Mouse (Mus musculus) adrenal gland, adult 8-10 months (tissue): Measurements from ENCODE around the gene Ube2q1. TPM values are rescaled to one million over a fixed set of nuclear protein-coding genes. Genes with fewer than 3 reads are reported as not detected.

Experiments used
- DNase-seq: peaks from one replicate; pipeline ENCODE4 v3.0.0; 2022
- total RNA-seq, 4 experiments: library from RNA; stranded (reverse); gene quantifications; 2 replicates each; pipeline ENCODE4 v1.2.4; 2022

Ube2q1 gene
- total RNA-seq, 4 experiments from 2014 or later, result 65.6 to 74.6 (median 72.5) TPM

DNA sequence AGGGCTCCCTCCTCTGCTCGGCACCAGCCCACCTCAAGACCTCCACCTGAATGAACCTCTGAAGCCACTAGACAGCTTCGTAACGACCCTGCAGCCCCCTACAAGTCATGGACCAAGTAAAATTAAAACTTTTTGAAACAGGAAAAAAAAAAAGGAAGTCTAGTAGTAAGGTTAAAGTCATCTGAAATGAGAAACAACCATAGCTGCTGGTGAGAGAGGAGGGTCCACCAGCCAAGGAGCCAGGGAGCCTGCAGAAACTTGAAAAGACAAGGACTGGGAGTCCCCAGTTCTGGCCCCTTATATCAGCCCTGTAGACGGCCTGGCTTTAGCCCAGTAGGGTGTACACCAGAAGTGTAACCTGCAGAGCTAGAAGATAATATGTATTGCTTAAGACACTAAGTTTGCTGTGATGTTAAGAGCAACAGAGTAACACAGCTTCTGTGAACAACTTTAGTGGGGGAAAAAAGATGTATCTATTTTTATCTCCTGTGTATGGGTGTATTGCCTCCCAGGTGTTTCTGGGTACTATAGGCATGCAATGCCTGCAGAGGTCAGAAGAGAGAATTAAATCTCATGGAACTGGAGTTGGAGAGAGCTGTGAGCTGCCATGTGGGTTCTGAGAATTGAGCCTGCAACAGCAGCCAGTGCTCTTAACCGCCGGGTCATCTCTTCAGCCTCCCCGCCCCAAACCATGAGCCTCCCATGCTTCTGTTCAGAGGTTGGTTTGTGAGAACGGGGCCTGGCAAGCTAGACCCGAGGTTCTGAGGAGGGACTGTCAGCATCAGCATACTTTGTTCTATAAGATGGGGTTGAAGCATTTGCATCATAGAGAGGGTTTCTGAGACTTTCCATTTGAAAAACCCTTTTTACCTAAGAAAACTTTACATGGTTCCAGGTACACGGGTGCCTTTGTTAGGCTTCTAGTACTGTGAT, 48.4 kb downstream of the Ube2q1 start:
- no peak for DNase-seq

DNA sequence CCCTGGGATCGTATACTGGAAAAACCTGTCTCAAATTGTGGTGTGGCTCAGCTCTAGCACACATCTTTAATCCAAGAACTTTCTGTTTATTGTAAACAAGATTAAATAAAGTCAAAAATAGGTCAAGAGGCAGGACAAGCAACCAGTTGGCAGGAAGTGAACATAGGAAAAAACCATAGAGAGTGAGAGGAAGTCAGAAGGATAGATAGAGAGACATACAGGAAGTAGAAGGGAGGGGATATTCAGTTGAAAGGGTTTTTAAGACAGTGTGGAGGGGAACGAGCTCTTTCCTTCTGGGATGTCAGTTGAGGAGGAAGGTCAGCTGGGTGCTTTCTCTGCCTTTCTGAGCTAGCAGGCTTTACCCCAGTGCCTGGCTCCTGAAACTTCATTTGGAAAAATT, 50.2 kb downstream of the Ube2q1 start:
- no peak for DNase-seq

DNA sequence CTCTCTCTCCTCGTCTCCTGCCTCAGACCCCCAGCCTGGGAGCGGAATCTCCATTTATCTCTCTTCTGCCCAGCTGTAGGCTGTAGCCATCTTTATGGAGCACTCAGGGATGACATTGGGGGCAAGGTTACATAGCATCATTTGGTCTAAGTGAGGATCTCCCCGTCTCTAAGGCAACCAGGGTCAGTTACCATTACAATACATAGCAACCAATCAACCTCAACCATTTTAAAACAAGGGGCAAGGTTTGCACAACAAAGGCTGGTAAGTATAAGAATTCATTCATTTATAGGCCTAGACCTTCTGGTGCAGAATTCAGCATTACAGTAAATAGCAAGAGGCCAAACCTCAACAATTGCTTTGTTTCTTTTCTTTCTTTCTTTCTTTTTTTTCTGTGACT, 52.9 kb downstream of the Ube2q1 start:
- DNase-seq, result no peak

DNA sequence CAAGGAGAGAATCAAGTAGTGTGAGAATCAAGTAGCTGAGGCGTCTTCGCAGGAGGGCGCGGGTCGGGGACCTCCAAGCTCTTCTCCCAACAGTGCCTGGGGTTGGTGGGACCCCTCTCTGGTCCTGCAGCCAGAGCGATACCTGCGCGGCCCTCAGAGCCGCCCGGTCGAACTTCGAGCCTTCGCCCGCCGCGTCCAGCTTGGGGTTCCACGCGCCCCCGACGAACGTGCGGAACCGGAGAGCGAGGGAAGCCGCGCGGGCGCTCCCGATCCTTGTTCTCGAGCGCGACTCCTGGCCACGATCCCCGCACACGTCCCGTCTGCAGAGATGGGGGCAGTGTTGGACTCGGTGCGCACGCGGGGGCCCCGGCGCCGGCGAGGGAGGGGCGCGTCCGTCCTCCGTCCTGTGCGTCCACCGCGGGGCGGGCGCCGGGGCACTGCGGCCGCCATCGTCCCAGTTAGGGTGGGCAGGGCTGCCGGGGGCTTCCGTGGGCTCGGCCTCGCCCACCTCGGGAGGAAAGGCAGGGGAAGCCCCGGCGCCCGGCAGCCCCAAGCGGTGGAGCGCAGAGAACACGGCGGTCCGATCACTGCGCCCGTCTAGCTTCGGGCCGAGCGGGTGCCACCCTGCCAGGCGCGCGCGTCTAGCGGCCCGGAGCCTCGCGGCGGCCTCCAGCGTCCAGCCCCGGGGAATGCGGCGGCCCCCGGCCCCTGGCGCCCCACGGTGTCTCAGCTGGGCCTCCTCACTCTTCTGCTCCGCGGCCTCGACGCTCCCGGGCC, 57.6 kb downstream of the Ube2q1 start, which contains the start of gene She:
She (plus strand) TSS at position 556 of the 777 bp plus-strand sequence.
- no peak for DNase-seq

Other genes starting within 250 kb of the Ube2q1 start
- 10 to 100 TPM; 38.7 to 57.6 (median 46.9) TPM for gene Adar, start 58.6 kb upstream of the Ube2q1 start, total RNA-seq
- 1 to 10 TPM; 4.9 to 7.5 (median 5.6) TPM for gene Chrnb2, start 9.0 kb upstream of the Ube2q1 start, total RNA-seq
- 10 to 100 TPM in 2 of 4 experiments, 1 to 10 TPM in 2; 5.6 to 11.6 (median 10.1) TPM for gene She, start 57.8 kb downstream of the Ube2q1 start, total RNA-seq
- 10 to 100 TPM in 2 of 4 experiments, 1 to 10 TPM in 2; 6.7 to 13.4 (median 10.1) TPM for gene Il6ra, start 139.6 kb downstream of the Ube2q1 start, total RNA-seq
- gene Atp8b2, start 189.9 kb downstream of the Ube2q1 start, total RNA-seq, result 10 to 100 TPM; 31.6 to 63.7 (median 46.1) TPM
- gene Hax1, start 225.2 kb downstream of the Ube2q1 start, total RNA-seq, result 100 to 1,000 TPM; 131 to 171 (median 149) TPM